Mouse (Mus musculus) stomach, embryonic 14.5 days (tissue): ENCODE measurements around the gene Htr1f. TPM values are rescaled to one million over a fixed set of nuclear protein-coding genes. Genes with fewer than 3 reads are reported as not detected.

Source experiments
- ATAC-seq: fragments of 200-750 bp; cut with Nextera tagmentation; 2 replicates; pipeline ENCODE4 v1.8.0; 2017; ENCODE audit warnings: low read depth, moderate TSS enrichment; ENCODE audit not compliant: insufficient number of reproducible peaks, insufficient read depth, low FRiP score
- H3K27ac ChIP-seq: fragments of 300-500 bp; sonication (generic); 2 replicates; pipeline ENCODE4 v1.5.1; 2014; ENCODE audit warnings: mild to moderate bottlenecking, low read length, moderate library complexity, mixed read lengths
- H3K27me3 ChIP-seq: fragments of 300-500 bp; sonication (generic); 2 replicates; pipeline ENCODE4 v1.6.1; 2014; ENCODE audit warnings: low read length, control low read depth, mixed read lengths; ENCODE audit not compliant: control insufficient read depth, insufficient read depth
- H3K36me3 ChIP-seq: fragments of 300-500 bp; sonication (generic); 2 replicates; pipeline ENCODE4 v1.6.1; 2014; ENCODE audit warnings: mild to moderate bottlenecking, control low read depth, low read length, moderate library complexity, mixed read lengths; ENCODE audit not compliant: control insufficient read depth, insufficient read depth
- H3K4me1 ChIP-seq: fragments of 300-500 bp; sonication (generic); 2 replicates; pipeline ENCODE4 v1.6.1; 2014; ENCODE audit warnings: low read length, control low read depth, mixed read lengths; ENCODE audit not compliant: control insufficient read depth, insufficient read depth
- H3K4me2 ChIP-seq: fragments of 300-500 bp; sonication (generic); replicated peaks from 2 replicates; pipeline ENCODE4 v1.6.1; 2014; ENCODE audit warnings: low read depth, low read length, control low read depth
- H3K4me3 ChIP-seq: fragments of 300-500 bp; sonication (generic); 2 replicates; pipeline ENCODE4 v1.5.1; 2014; ENCODE audit warnings: low read depth, low read length, control low read depth
- H3K9ac ChIP-seq: fragments of 300-500 bp; sonication (generic); replicated peaks from 2 replicates; pipeline ENCODE4 v1.6.1; 2014; ENCODE audit warnings: low read depth, mild to moderate bottlenecking, control low read depth, low read length, moderate library complexity, mixed read lengths
- H3K9me3 ChIP-seq: fragments of 300-500 bp; sonication (generic); 2 replicates; pipeline ENCODE4 v1.6.1; 2016; ENCODE audit warnings: low read depth, low read length, control low read depth; ENCODE audit not compliant: control insufficient read depth
- WGBS: fragments of 180-500 bp; shearing (Covaris S2); extraction: QIAGEN DNeasy Blood & Tissue Kit; methylation state at CpG from one replicate; pipeline ENCODE4 v1.1.7; 2014; 5-methylcytosine and 5-hydroxymethylcytosine counted together
- polyA plus RNA-seq: library from polyadenylated mRNA; unstranded; fragments of >200 nt; fragmentation: Nextera tagmentation; extraction: Ambion mirVana; gene quantifications from 2 replicates; pipeline ENCODE4 v1.2.1, GENCODE M21; 2014

The Htr1f gene
- polyA plus RNA-seq, 1 experiment from 2014 or later: not detected

DNA sequence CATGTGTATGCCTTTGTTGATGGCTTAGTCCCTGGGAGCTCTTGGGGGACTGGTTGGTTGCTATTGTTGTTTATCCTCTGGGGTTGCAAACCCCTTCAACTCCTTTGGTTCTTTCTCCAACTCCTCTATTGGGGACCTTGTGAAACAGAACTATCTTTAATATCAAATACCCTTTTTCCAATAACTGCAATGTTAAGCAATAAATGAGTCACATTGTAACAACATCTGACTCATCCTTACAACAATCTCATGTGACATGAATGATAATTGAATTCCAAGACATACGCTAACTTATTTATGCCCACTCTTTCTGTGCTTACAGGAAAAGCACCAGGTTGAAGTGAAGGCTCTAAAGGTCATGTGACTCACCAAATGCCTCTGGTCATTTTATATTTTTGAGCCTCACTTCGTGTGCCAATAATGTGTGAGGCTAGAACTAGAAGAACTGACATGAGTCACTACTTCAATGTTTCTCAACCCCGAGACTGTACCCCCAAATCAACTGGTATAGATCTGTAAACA is 116.3 kb downstream of the Htr1f start:
- Histone ChIP-seq H3K4me1 (no peaks in the 10 kb centered on the region), H3K9me3 (no peaks in the 10 kb centered on the region), H3K27ac (no peak overlapping the region), H3K4me2 (no peak overlapping the region), H3K36me3 (no peaks in the 10 kb centered on the region), H3K4me3 (no peak overlapping the region), H3K27me3 (no peaks in the 10 kb centered on the region), H3K9ac (no peak overlapping the region)
- no peak for ATAC-seq
- 80% methylated on average over 3 of the region's 3 CpGs for WGBS

DNA sequence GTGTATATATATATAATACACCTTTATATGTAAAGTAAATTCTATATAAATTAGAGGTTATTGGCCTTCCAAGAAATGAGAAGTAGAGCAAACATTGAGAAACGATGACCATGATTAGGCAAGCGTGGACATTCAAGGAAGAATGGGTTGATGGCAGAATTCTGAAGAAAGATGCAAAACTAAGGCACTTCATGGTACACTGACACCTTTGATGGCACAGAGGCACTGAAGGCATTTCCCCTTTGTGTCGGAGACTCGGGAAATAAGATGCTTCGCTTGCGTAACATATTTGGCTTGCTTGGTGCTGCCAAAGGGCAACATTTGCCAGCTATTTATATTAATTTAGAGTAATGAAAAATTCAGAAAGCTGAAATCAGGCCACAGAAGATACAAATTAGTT is 118.1 kb downstream of the Htr1f start:
- Histone ChIP-seq H3K4me1 (no peaks in the 10 kb centered on the region), H3K27me3 (no peaks in the 10 kb centered on the region), H3K27ac (no peak overlapping the region), H3K36me3 (no peaks in the 10 kb centered on the region), H3K9ac (no peak overlapping the region), H3K4me3 (no peak overlapping the region), H3K4me2 (no peak overlapping the region), H3K9me3 (no peaks in the 10 kb centered on the region)
- no peak for ATAC-seq
- 88% methylated on average over 6 of the region's 6 CpGs for WGBS

- no peak overlapping the region for H3K27ac ChIP-seq
- no peak overlapping the region for H3K9ac ChIP-seq
- no peaks in the 10 kb centered on the region for H3K27me3 ChIP-seq
- no peak overlapping the region for H3K4me2 ChIP-seq
- H3K4me3 ChIP-seq: no peak overlapping the region
- no peaks in the 10 kb centered on the region for H3K9me3 ChIP-seq
- no peaks in the 10 kb centered on the region for H3K36me3 ChIP-seq
- WGBS: 72% methylated on average over 2 of the region's 2 CpGs
- no peaks in the 10 kb centered on the region for H3K4me1 ChIP-seq
- no peak for ATAC-seq
Measured at GRCm38 (mm10) chr16:64987049-64987448, 118.6 kb downstream of the Htr1f start.

DNA sequence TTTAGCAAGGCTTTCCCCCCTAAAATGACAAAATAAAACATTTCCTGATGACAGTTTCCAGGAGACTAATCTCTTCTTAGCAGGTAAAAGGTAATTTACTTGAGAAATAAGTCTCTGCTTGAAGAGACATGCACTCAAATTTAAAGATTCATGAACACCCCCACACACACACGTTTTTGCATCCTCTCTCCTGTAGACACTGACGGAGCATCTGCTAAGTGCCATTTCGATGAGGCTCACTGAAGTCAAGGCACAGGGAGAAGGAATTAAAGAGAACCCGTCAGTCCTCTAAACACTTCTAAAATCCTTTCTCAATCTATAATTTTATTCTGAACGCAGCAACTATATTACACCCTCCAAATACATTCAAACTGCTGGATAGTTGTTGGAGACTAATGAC is 131.0 kb downstream of the Htr1f start:
- no peak for ATAC-seq
- H3K27ac ChIP-seq: no peak overlapping the region
- no peak overlapping the region for H3K4me2 ChIP-seq
- H3K27me3 ChIP-seq: no peaks in the 10 kb centered on the region
- no peaks in the 10 kb centered on the region for H3K36me3 ChIP-seq
- no peaks in the 10 kb centered on the region for H3K4me1 ChIP-seq
- H3K4me3 ChIP-seq: no peak overlapping the region
- WGBS: 64% methylated on average over 5 of the region's 5 CpGs
- H3K9me3 ChIP-seq: no peaks in the 10 kb centered on the region
- H3K9ac ChIP-seq: no peak overlapping the region

DNA sequence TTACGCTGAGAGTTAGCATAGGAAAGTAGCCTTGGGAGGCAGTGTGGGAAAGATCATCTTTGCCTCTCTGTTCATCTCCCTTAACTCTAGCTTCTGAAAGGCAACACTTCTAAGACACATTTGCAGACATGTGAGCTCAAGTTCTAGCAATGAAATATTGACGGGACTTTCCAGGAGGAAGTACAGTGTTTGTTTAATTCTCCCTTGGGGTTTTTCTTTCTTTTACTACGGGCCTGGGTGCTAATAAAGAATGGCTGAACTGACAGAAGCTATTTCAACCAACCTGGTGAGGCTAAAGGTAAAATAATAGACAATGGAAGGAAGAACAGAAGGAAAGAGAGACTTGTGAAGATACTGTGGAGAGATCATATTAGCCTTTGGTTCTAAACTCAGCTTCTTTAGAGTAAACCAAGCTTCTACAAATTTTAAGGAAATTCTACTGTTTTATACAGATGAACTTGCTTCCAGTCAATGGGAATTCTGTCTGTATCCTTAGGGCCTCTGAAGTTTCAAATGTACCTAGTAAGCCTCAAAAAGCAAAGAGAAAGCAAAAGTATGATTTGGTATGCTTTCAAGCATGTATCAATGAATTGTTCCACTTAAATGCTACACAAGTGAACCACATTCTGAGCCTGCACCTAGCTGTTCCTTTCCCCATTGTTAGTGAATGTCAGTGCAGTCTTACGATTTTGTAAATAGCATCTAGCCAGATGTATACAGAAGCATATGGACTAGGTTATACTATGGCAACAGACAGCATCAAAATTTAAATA is 131.9 kb downstream of the Htr1f start:
- Histone ChIP-seq H3K9me3 (no peaks in the 10 kb centered on the region), H3K4me1 (no peaks in the 10 kb centered on the region), H3K9ac (no peak overlapping the region), H3K27ac (no peak overlapping the region), H3K4me2 (no peak overlapping the region), H3K4me3 (no peak overlapping the region), H3K27me3 (no peaks in the 10 kb centered on the region), H3K36me3 (no peaks in the 10 kb centered on the region)
- WGBS: 54% methylated on average over 4 of the region's 4 CpGs
- no peak for ATAC-seq

DNA sequence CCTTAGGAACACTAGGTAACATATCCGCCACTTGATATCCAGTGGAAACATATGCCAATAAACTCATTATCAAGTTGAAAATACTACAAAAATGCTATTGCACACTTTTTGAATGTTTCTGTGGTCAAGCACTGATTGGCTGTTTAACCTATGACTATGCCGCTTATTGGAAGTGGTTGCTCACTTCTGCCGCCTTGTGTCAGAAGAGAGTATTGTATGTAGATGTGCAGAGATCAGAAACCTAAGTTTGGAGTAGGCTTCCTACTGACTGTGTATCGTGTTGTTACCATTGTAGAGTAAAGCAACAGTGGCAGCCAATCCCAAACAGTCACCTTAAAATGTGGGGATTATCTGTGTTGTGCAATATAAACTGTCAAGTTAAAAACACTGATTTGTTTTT is 144.0 kb downstream of the Htr1f start:
- no peak for ATAC-seq

DNA sequence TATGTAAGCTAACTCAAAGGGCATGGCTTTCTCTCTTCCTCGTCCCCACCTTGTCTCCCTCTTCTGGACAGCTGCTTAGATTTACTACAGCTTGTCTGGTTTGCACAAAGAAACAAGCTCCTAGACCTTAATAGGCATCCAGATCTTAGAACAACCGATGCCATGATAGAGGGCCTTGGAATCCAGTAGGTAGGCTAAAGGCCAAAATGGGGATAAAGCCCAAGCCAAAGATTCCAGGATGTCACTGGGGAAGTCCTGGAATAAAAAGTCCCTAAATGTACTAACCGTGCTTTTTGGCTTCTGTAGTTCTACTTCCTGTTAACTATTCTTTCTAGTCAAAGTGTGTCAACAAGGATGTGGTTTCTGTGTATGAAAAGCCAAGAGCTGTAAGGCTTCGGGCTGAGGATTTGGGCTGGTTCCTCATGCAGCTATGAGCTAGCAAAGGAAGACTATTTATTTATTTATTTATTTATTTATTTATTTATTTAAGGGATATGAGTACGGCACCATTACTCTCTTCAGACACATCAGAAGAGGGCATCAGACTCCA is 163.9 kb downstream of the Htr1f start:
- WGBS: 77% methylated on average over 5 of the region's 5 CpGs
- Histone ChIP-seq H3K9ac (no peak overlapping the region), H3K4me1 (no peaks in the 10 kb centered on the region), H3K4me3 (no peak overlapping the region), H3K9me3 (no peaks in the 10 kb centered on the region), H3K27ac (no peak overlapping the region), H3K27me3 (no peaks in the 10 kb centered on the region), H3K36me3 (no peaks in the 10 kb centered on the region), H3K4me2 (no peak overlapping the region)
- no peak for ATAC-seq

More for the DNA sequence above, 144.0 kb downstream of the Htr1f start:
- WGBS: 91% methylated on average over 4 of the region's 4 CpGs
- Histone ChIP-seq H3K27ac (no peak overlapping the region), H3K4me2 (no peak overlapping the region), H3K9ac (no peak overlapping the region), H3K4me1 (no peaks in the 10 kb centered on the region), H3K9me3 (no peaks in the 10 kb centered on the region), H3K27me3 (no peaks in the 10 kb centered on the region), H3K4me3 (no peak overlapping the region), H3K36me3 (no peaks in the 10 kb centered on the region)

DNA sequence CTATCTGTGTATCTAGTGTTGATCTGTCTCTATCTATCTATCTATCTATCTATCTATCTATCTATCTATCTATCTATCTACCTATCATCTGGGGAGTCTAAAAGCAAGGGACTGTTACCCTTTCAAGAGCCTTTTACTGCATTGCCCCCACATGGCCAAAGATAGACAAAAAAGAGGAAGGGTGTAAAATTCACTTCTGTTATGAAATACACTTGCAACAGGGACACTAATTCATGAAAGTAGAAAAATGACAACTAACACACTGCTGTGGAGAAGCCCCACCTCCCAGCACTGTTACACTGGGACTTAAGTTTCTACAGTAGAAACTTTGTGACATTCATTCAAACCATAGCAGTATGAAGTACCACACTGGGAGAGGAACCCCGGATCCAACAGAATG is 170.9 kb downstream of the Htr1f start:
- no peaks in the 10 kb centered on the region for H3K4me1 ChIP-seq
- no peaks in the 10 kb centered on the region for H3K27me3 ChIP-seq
- no peak for ATAC-seq
- no peak overlapping the region for H3K4me3 ChIP-seq
- H3K9me3 ChIP-seq: no peaks in the 10 kb centered on the region
- H3K4me2 ChIP-seq: no peak overlapping the region
- 97% methylated on average over 1 of the region's 1 CpGs for WGBS
- no peaks in the 10 kb centered on the region for H3K36me3 ChIP-seq
- no peak overlapping the region for H3K9ac ChIP-seq
- H3K27ac ChIP-seq: no peak overlapping the region
